Mouse (Mus musculus) left cerebral cortex, postnatal 4 days (tissue): ENCODE results near the gene Spire2. TPM values are rescaled to one million over a fixed set of nuclear protein-coding genes. Genes with fewer than 3 reads are reported as not detected.
"Not testable (repeated sequence)": the region's sequence is repeated elsewhere in the genome, so short reads cannot be mapped to it uniquely, and the experiment has no call there.

Source experiments
- DNase-seq: peaks from one replicate; pipeline ENCODE4 v3.0.0-alpha.2; 2022
- intact Hi-C: fragments of 180-260 bp; cut with DNase I; formaldehyde crosslinking; loops from one replicate; pipeline ENCODE4 v1.15.1; 2025
- total RNA-seq, 2 experiments: library from RNA; stranded (reverse); gene quantifications; 2 replicates each; pipeline ENCODE4 v1.2.3; 2021

The Spire2 gene
- total RNA-seq, 2 experiments from 2014 or later = 25.4 to 27.0 TPM

GRCm38 (mm10) chr8:123414997-123415696 is 82.6 kb downstream of the Spire2 start:
- DNase-seq, intact Hi-C loops: not testable (repeated sequence)

GRCm38 (mm10) chr8:123415967-123416943 is 83.7 kb downstream of the Spire2 start:
- no peak for DNase-seq
- intact Hi-C loops = no loop called here

GRCm38 (mm10) chr8:123416944-123417555 is 84.5 kb downstream of the Spire2 start:
- DNase-seq = no peak
- intact Hi-C loops = no loop called here

Other genes with a start within 250 kb of the Spire2 start
- 100 to 1,000 TPM; 539 to 588 TPM for gene Rpl13, start 230.4 kb upstream of the Spire2 start, total RNA-seq
- 10 to 100 TPM; 39.2 to 59.4 TPM for gene Cpne7, start 215.3 kb upstream of the Spire2 start, total RNA-seq
- not detected for gene Sult5a1, start 174.4 kb upstream of the Spire2 start, total RNA-seq
- not detected for gene Dpep1, start 146.5 kb upstream of the Spire2 start, total RNA-seq
- gene Chmp1a, start 120.0 kb upstream of the Spire2 start, total RNA-seq = 100 to 1,000 TPM; 103 to 129 TPM
- 1 to 10 TPM; 7.3 to 8.9 TPM for gene Spata33, start 119.9 kb upstream of the Spire2 start, total RNA-seq
- gene Cdk10, start 107.9 kb upstream of the Spire2 start, total RNA-seq = 10 to 100 TPM; 84.6 to 91.6 TPM
- gene Spata2l, start 96.5 kb upstream of the Spire2 start, total RNA-seq = 10 to 100 TPM; 22.6 to 28.6 TPM
- gene Zfp276, start 78.5 kb upstream of the Spire2 start, total RNA-seq = 10 to 100 TPM; 32.0 to 34.1 TPM
- 10 to 100 TPM; 69.1 to 74.6 TPM for gene Vps9d1, start 78.4 kb upstream of the Spire2 start, total RNA-seq
- gene Fanca, start 14.1 kb upstream of the Spire2 start, total RNA-seq = 10 to 100 TPM in 1 of 2 experiments, 1 to 10 TPM in 1; 9.1 to 10.7 TPM
- gene Tcf25, start 41.0 kb downstream of the Spire2 start, total RNA-seq = 100 to 1,000 TPM; 334 to 346 TPM
- gene Mc1r, start 74.4 kb downstream of the Spire2 start, total RNA-seq = not detected
- gene Tubb3, start 78.7 kb downstream of the Spire2 start, total RNA-seq = 1,000 to 10,000 TPM; 2,432 to 2,471 TPM
- gene Def8, start 90.8 kb downstream of the Spire2 start, total RNA-seq = 10 to 100 TPM; 68.3 to 70.1 TPM
- 10 to 100 TPM; 48.3 to 56.9 TPM for gene Afg3l1, start 145.2 kb downstream of the Spire2 start, total RNA-seq
- 10 to 100 TPM; 38.3 to 43.4 TPM for gene Dbndd1, start 182.8 kb downstream of the Spire2 start, total RNA-seq
- 10 to 100 TPM; 42.3 to 46.7 TPM for gene Gas8, start 186.1 kb downstream of the Spire2 start, total RNA-seq